Mouse (Mus musculus) MEL (cell line): ENCODE results near the gene Lrrc4b. TPM values are rescaled to one million over a fixed set of nuclear protein-coding genes. Genes with fewer than 3 reads are reported as not detected.

Source experiments
- DNase-seq: peaks from one replicate; pipeline ENCODE4 v3.0.0; 2011; ENCODE audit warnings: low read depth, low spot score
- H3K27ac ChIP-seq: 2 replicates; pipeline ENCODE4 v1.5.1; 2012; ENCODE audit warnings: low read depth, mild to moderate bottlenecking, control low read depth, low read length, moderate library complexity; ENCODE audit not compliant: control insufficient read depth
- H3K27me3 ChIP-seq, 2 experiments: fragments of 150-350 bp in 1 of 2; sonication (generic) in 1 of 2; 2 replicates each; pipeline ENCODE4 v1.6.1; 2012; ENCODE audit warnings: low read length in 2 of 2, mild to moderate bottlenecking in 2 of 2, improper control_type of control experiment in 1 of 2, moderate library complexity in 1 of 2; ENCODE audit not compliant: insufficient read depth in 2 of 2, control insufficient read depth in 1 of 2
- H3K36me3 ChIP-seq, 2 experiments: 2 replicates each; pipeline ENCODE4 v1.6.1; 2012 to 2014; ENCODE audit warnings: low read length in 2 of 2, improper control_type of control experiment in 1 of 2, inconsistent platforms in 1 of 2, mild to moderate bottlenecking in 1 of 2; ENCODE audit not compliant: insufficient read depth in 2 of 2, control insufficient read depth in 1 of 2
- H3K4me1 ChIP-seq, 2 experiments: fragments of 150-350 bp in 1 of 2; sonication (generic) in 1 of 2; 2 replicates each; pipeline ENCODE4 v1.6.1; 2012; ENCODE audit warnings: low read length in 2 of 2, improper control_type of control experiment in 1 of 2, mild to moderate bottlenecking in 1 of 2; ENCODE audit not compliant: insufficient read depth in 2 of 2, control insufficient read depth in 1 of 2
- H3K4me3 ChIP-seq, 2 experiments: fragments of 150-350 bp in 1 of 2; sonication (generic) in 1 of 2; 2 replicates each; pipeline ENCODE4 v1.5.1; 2012; ENCODE audit warnings: low read depth in 2 of 2, low read length in 2 of 2, mild to moderate bottlenecking in 2 of 2, moderate library complexity in 2 of 2, control low read depth in 1 of 2, improper control_type of control experiment in 1 of 2; ENCODE audit not compliant: control insufficient read depth in 1 of 2, insufficient read depth in 1 of 2
- H3K79me2 ChIP-seq: 2 replicates; pipeline ENCODE4 v1.6.1; 2012; ENCODE audit warnings: mild to moderate bottlenecking, low read length, moderate library complexity; ENCODE audit not compliant: control insufficient read depth, poor library complexity, insufficient read depth
- H3K9ac ChIP-seq: 2 replicates; pipeline ENCODE4 v1.6.1; 2012; ENCODE audit warnings: low read depth, mild to moderate bottlenecking, control low read depth, low read length, moderate library complexity; ENCODE audit not compliant: control insufficient read depth, poor library complexity, severe bottlenecking
- H3K9me3 ChIP-seq: fragments of 150-350 bp; sonication (generic); replicated peaks from 2 replicates; pipeline ENCODE4 v1.6.1; 2012; ENCODE audit warnings: mild to moderate bottlenecking, low read length, improper control_type of control experiment, moderate library complexity; ENCODE audit not compliant: insufficient read depth
- BHLHE40 ChIP-seq: IDR thresholded peaks from 2 replicates; pipeline ENCODE4 v1.6.1; 2012; ENCODE audit warnings: low read depth, mild to moderate bottlenecking, inconsistent platforms, low read length, improper control_type of control experiment, borderline replicate concordance
- CHD1 ChIP-seq: IDR thresholded peaks from 2 replicates; pipeline ENCODE4 v1.6.1; 2012; ENCODE audit warnings: low read depth, mild to moderate bottlenecking, inconsistent platforms, low read length, improper control_type of control experiment
- CHD2 ChIP-seq: IDR thresholded peaks from 2 replicates; pipeline ENCODE4 v1.6.1; 2011; ENCODE audit warnings: low read length, improper control_type of control experiment
- E2F4 ChIP-seq: IDR thresholded peaks from 2 replicates; pipeline ENCODE4 v1.6.1; 2011; ENCODE audit warnings: low read depth, low read length, improper control_type of control experiment, borderline replicate concordance
- ELF1 ChIP-seq: IDR thresholded peaks from 2 replicates; pipeline ENCODE4 v1.6.1; 2014; ENCODE audit warnings: low read depth, mild to moderate bottlenecking, inconsistent platforms, low read length, improper control_type of control experiment, moderate library complexity
- EP300 ChIP-seq, 2 experiments: IDR thresholded peaks; 2 replicates each; pipeline ENCODE4 v1.6.1; 2011; ENCODE audit warnings: improper control_type of control experiment in 2 of 2, low read length in 2 of 2, low read depth in 1 of 2, mild to moderate bottlenecking in 1 of 2
- ETS1 ChIP-seq: IDR thresholded peaks from 2 replicates; pipeline ENCODE4 v1.6.1; 2012; ENCODE audit warnings: low read depth, mild to moderate bottlenecking, inconsistent platforms, low read length, improper control_type of control experiment, moderate library complexity
- HCFC1 ChIP-seq: IDR thresholded peaks from 2 replicates; pipeline ENCODE4 v1.6.1; 2012; ENCODE audit warnings: low read depth, mild to moderate bottlenecking, inconsistent platforms, low read length, improper control_type of control experiment, moderate library complexity
- JUND ChIP-seq: IDR thresholded peaks from 2 replicates; pipeline ENCODE4 v1.6.1; 2011; ENCODE audit warnings: low read depth, mild to moderate bottlenecking, improper control_type of control experiment, low read length
- KAT2A ChIP-seq: conservative IDR thresholded peaks from 2 replicates; pipeline ENCODE4 v1.6.1; 2012; ENCODE audit warnings: low read depth, low read length, improper control_type of control experiment, inconsistent platforms
- MAFK ChIP-seq: IDR thresholded peaks from 2 replicates; pipeline ENCODE4 v1.6.1; 2011; ENCODE audit warnings: low read depth, mild to moderate bottlenecking, low read length, improper control_type of control experiment, borderline replicate concordance
- MAX ChIP-seq: IDR thresholded peaks from 2 replicates; pipeline ENCODE4 v1.6.1; 2011; ENCODE audit warnings: low read length, improper control_type of control experiment
- MXI1 ChIP-seq: IDR thresholded peaks from 2 replicates; pipeline ENCODE4 v1.6.1; 2011; ENCODE audit warnings: mild to moderate bottlenecking, low read depth, low read length, improper control_type of control experiment
- MYB ChIP-seq: IDR thresholded peaks from 2 replicates; pipeline ENCODE4 v1.6.1; 2011; ENCODE audit warnings: mild to moderate bottlenecking, low read depth, low read length, improper control_type of control experiment
- MYC ChIP-seq: IDR thresholded peaks from 2 replicates; pipeline ENCODE4 v1.6.1; 2011; ENCODE audit warnings: low read depth, mild to moderate bottlenecking, low read length, improper control_type of control experiment, moderate library complexity
- NRF1 ChIP-seq: IDR thresholded peaks from 2 replicates; pipeline ENCODE4 v1.6.1; 2014; ENCODE audit warnings: low read depth, mild to moderate bottlenecking, inconsistent platforms, low read length, improper control_type of control experiment, moderate library complexity; ENCODE audit not compliant: poor library complexity, insufficient read depth, severe bottlenecking
- POLR2A ChIP-seq, 2 experiments: IDR thresholded peaks; 2 replicates each; pipeline ENCODE4 v1.6.1; 2011 to 2012; ENCODE audit warnings: low read length in 2 of 2, mild to moderate bottlenecking in 2 of 2, control low read depth in 1 of 2, improper control_type of control experiment in 1 of 2, low read depth in 1 of 2, moderate library complexity in 1 of 2; ENCODE audit not compliant: control insufficient read depth in 1 of 2, insufficient read depth in 1 of 2, poor library complexity in 1 of 2
- POLR2AphosphoS2 ChIP-seq: IDR thresholded peaks from 2 replicates; pipeline ENCODE4 v1.6.1; 2011; ENCODE audit warnings: low read length, improper control_type of control experiment
- POLR2AphosphoS5 ChIP-seq: IDR thresholded peaks from 2 replicates; pipeline ENCODE4 v1.6.1; 2012; ENCODE audit warnings: low read depth, borderline replicate concordance, mild to moderate bottlenecking, inconsistent platforms, low read length, moderate library complexity, mixed read lengths
- SIN3A ChIP-seq: IDR thresholded peaks from 2 replicates; pipeline ENCODE4 v1.6.1; 2012; ENCODE audit warnings: low read length, improper control_type of control experiment, inconsistent platforms
- TAL1 ChIP-seq: IDR thresholded peaks from 2 replicates; pipeline ENCODE4 v1.6.1; 2012; ENCODE audit warnings: mild to moderate bottlenecking, inconsistent platforms, low read length, moderate library complexity, mixed read lengths
- TBP ChIP-seq: IDR thresholded peaks from 2 replicates; pipeline ENCODE4 v1.8.0; 2011; ENCODE audit warnings: low read depth, low read length, improper control_type of control experiment
- TCF12 ChIP-seq: IDR thresholded peaks from 2 replicates; pipeline ENCODE4 v1.6.1; 2014; ENCODE audit warnings: low read depth, mild to moderate bottlenecking, inconsistent platforms, low read length, improper control_type of control experiment, moderate library complexity
- UBTF ChIP-seq: IDR thresholded peaks from 2 replicates; pipeline ENCODE4 v1.6.1; 2012; ENCODE audit warnings: low read depth, mild to moderate bottlenecking, inconsistent platforms, low read length, improper control_type of control experiment, moderate library complexity, borderline replicate concordance; ENCODE audit not compliant: insufficient read depth
- USF2 ChIP-seq, 2 experiments: IDR thresholded peaks; 2 replicates each; pipeline ENCODE4 v1.6.1; 2011 to 2012; ENCODE audit warnings: improper control_type of control experiment in 2 of 2, low read length in 2 of 2, borderline replicate concordance in 1 of 2, inconsistent platforms in 1 of 2, low read depth in 1 of 2, mild to moderate bottlenecking in 1 of 2; ENCODE audit not compliant: insufficient read depth in 1 of 2
- ZC3H11A ChIP-seq: IDR thresholded peaks from 2 replicates; pipeline ENCODE4 v1.6.1; 2012; ENCODE audit warnings: low read depth, mild to moderate bottlenecking, inconsistent platforms, low read length, improper control_type of control experiment
- ZKSCAN1 ChIP-seq: IDR thresholded peaks from 2 replicates; pipeline ENCODE4 v1.6.1; 2012; ENCODE audit warnings: low read depth, mild to moderate bottlenecking, inconsistent platforms, low read length, improper control_type of control experiment, moderate library complexity
- polyA plus RNA-seq, 2 experiments: library from polyadenylated mRNA; stranded (reverse) in 1 of 2; unstranded in 1 of 2; fragments of >175 nt in 1 of 2; fragments of >200 nt in 1 of 2; gene quantifications; 2 replicates each; pipeline versions ENCODE4 v1.2.1 to v1.2.4; 2012; ENCODE audit warnings: low replicate concordance in 2 of 2, low read depth in 1 of 2; ENCODE audit not compliant: insufficient read length in 2 of 2, insufficient read depth in 1 of 2, missing spikeins in 1 of 2
- total RNA-seq: library from RNA; depleted of rRNA; stranded (reverse); fragments of 300-350 nt; gene quantifications from 2 replicates; pipeline ENCODE4 v1.2.3, GENCODE M21; 2012

The Lrrc4b gene
- total and polyA plus RNA-seq, 3 experiments: 0.58 to 4.4 TPM; not detected in 1

- H3K27ac ChIP-seq: no peak overlapping the region
Observed at GRCm38 (mm10) chr7:44444886-44445527, 16.2 kb downstream of the Lrrc4b start.

GRCm38 (mm10) chr7:44445528-44445923, 16.7 kb downstream of the Lrrc4b start:
- Histone ChIP-seq H3K9me3 (no peaks in the 10 kb centered on the region), H3K9ac (no peak overlapping the region), H3K4me1 (no peaks in the 10 kb centered on the region), H3K36me3 (no peaks in the 10 kb centered on the region), H3K27ac (no peak overlapping the region), H3K27me3 (peaks cover 0 to 1% of the 10 kb centered on the region in 2 experiments; a peak in 3 of 4 replicates), H3K4me3 (no peak overlapping the region), H3K79me2 (no peaks in the 10 kb centered on the region)
- DNase-seq: no peak
- TF ChIP-seq HCFC1 (no peak), POLR2AphosphoS2 (no peak), MYC (no peak), POLR2A (IDR thresholded peaks at IDR 0.05; ENCODE audit: control insufficient read depth in 1 of 2, insufficient read depth in 1 of 2, low read depth in 1 of 2, low read length in 2 of 2, poor library complexity in 1 of 2) (no peak), MXI1 (no peak), ZKSCAN1 (no peak), CHD2 (no peak), TBP (no peak), JUND (no peak), SIN3A (no peak), ELF1 (no peak), ZC3H11A (no peak), BHLHE40 (no peak), ETS1 (no peak), POLR2AphosphoS5 (no peak), USF2 (IDR thresholded peaks at IDR 0.05; ENCODE audit: borderline replicate concordance in 1 of 2, insufficient read depth in 1 of 2, low read depth in 1 of 2, low read length in 2 of 2) (no peak), TAL1 (no peak), MAFK (no peak), TCF12 (no peak)

More at GRCm38 (mm10) chr7:44444886-44445527, 16.2 kb downstream of the Lrrc4b start:
- H3K9me3 ChIP-seq: no peaks in the 10 kb centered on the region
- no peaks in the 10 kb centered on the region for H3K79me2 ChIP-seq
- H3K27me3 ChIP-seq: peaks cover 0 to 1% of the 10 kb centered on the region in 2 experiments; a peak in 3 of 4 replicates
- TF ChIP-seq CHD1 (no peak), EP300 (IDR thresholded peaks at IDR 0.05; ENCODE audit: low read depth in 1 of 2, low read length in 2 of 2) (no peak), MYB (no peak), ZKSCAN1 (no peak), JUND (no peak), UBTF (no peak), MAX (no peak), KAT2A (no peak), NRF1 (no peak), POLR2AphosphoS2 (no peak), POLR2A (IDR thresholded peaks at IDR 0.05; ENCODE audit: control insufficient read depth in 1 of 2, insufficient read depth in 1 of 2, low read depth in 1 of 2, low read length in 2 of 2, poor library complexity in 1 of 2) (no peak), E2F4 (no peak), POLR2AphosphoS5 (no peak)
- TF ChIP-seq, all 39 proteins: peak for 0
- DNase-seq: no peak
- Histone ChIP-seq H3K9ac (no peak overlapping the region), H3K36me3 (no peaks in the 10 kb centered on the region), H3K4me3 (no peak overlapping the region), H3K4me1 (no peaks in the 10 kb centered on the region)
